In the genomic region with DNA sequence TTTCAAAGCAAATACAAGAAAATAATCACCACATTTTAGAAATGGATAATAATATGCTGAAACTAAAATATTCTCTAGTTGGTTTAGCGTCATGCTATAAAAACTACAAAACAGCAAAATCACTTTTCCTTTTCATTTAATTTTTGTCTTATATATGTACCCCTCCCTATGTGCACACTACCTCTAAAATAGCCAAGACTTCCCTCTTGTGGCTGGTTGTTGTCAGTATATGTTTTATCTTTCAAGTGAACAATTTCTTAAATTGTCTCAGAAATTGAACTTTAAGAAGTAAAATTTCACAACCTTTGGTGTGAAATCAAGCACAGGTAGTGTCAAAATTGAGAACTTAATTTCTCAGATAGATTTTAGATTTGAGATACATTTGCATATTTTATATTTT, we compare ENCODE assay signal across 17 mouse cellular contexts.
A peak's percentile ranks its signal among the peaks of the same experiment; 100 is the strongest.
DNase-seq lines count a peak whose midpoint lies in the region; TF ChIP-seq lines count a peak whose summit lies in the region.
"Had no signal": no experiment of that assay in that cellular context is flagged by ENCODE, and none has a peak within 500 bp of the region (broad histone marks: within the 10 kb centered on the region; RNA-seq: fewer than 3 reads in every experiment).

No protein-coding gene starts in this region.

- intact Hi-C loops in gastrocnemius, adult 2 months (cut with DNase I): no loop called here
- intact Hi-C loops in left cerebral cortex, adult 2 months (cut with DNase I): loop anchor here (5.0 kb wide), 1 partner anchor 1461 kb away; no protein-coding TSS in a partner anchor
- intact Hi-C loops in left cerebral cortex, postnatal 4 days (cut with DNase I): no loop called here
- intact Hi-C loops in left cerebral cortex, postnatal 10 days (cut with DNase I): no loop called here

- H3K27ac ChIP-seq in gastrocnemius, adult 2 months: no peak overlapping the region
- no peak overlapping the region for H3K27ac ChIP-seq in left cerebral cortex, adult 2 months
- H3K27ac ChIP-seq: heart, embryonic 10.5 days; liver, embryonic 12.5 days; neural tube, embryonic 12.5 days had no signal

- TF ChIP-seq CTCF in gastrocnemius, adult 2 months (IDR thresholded peaks at IDR 0.05): peak; percentile 9; the same call in 1 of the 2 replicates
- peak; percentile 54 for TF ChIP-seq CTCF in left cerebral cortex, adult 2 months (IDR thresholded peaks at IDR 0.05)

- no peak for DNase-seq in gastrocnemius, adult 2 months
- no peak for DNase-seq in gastrocnemius, adult 18-20 months (ENCODE audit: low spot score)
- no peak for DNase-seq in left cerebral cortex, adult 2 months (ENCODE audit: extremely low spot score in 1 of 2, low spot score in 2 of 2)
- no peak for DNase-seq in left cerebral cortex, postnatal 4 days
- DNase-seq in A20 (ENCODE audit: low read depth, low spot score): peak; percentile 23
- DNase-seq in adipocyte (ENCODE audit: low spot score): peak; percentile 3
- DNase-seq in left cerebral cortex, postnatal 10 days (ENCODE audit: extremely low spot score in 1 of 2, low spot score in 2 of 2): no peak
- DNase-seq in ovary, adult 18-20 months (ENCODE audit: low spot score): no peak
- DNase-seq: adrenal gland, postnatal 10 days; cerebellum, adult 2 months; gastrocnemius, postnatal 25 days; kidney, adult 8-10 months; right cerebral cortex, postnatal 25 days had no signal

- H3K4me3 ChIP-seq in gastrocnemius, adult 2 months: no peak overlapping the region
- H3K4me3 ChIP-seq in left cerebral cortex, adult 2 months: no peak overlapping the region
- H3K4me3 ChIP-seq: heart, embryonic 10.5 days; liver, embryonic 12.5 days; megakaryocyte, embryonic 14.5 days; neural tube, embryonic 12.5 days had no signal

Comparison
In these comparisons a context has a peak if more than half of its experiments do, and no peak if none do; other contexts are left out.
1. DNase-seq: peak in A20 (single experiment) and adipocyte (single experiment); none in gastrocnemius, adult 2 months (single experiment), gastrocnemius, adult 18-20 months (single experiment), left cerebral cortex, adult 2 months (0 of 2), left cerebral cortex, postnatal 4 days (single experiment), left cerebral cortex, postnatal 10 days (0 of 2) and ovary, adult 18-20 months (single experiment).